Mouse (Mus musculus): ENCODE data around the gene Sccpdh. TPM values are rescaled to one million over a fixed set of nuclear protein-coding genes. Genes with fewer than 3 reads are reported as not detected.

Gene Sccpdh
- 51.3 TPM for polyA plus RNA-seq (2014; fragmentation: Illumina TruSeq; extraction: RNeasy Lipid Tissue Mini Kit (QIAGEN cat#74804); ENCODE audit: low read depth, low replicate concordance)

GRCm38 (mm10) chr1:179668013-179668805 lies at the start of gene Sccpdh:
Gene Sccpdh (plus strand): TSS chr1:179668210.

Other genes starting within 250 kb of the Sccpdh start
- gene Smyd3, start 150.2 kb upstream of the Sccpdh start, polyA plus RNA-seq (2014; fragmentation: Illumina TruSeq; extraction: RNeasy Lipid Tissue Mini Kit (QIAGEN cat#74804); ENCODE audit: low read depth, low replicate concordance), result 4.4 TPM
- gene Tfb2m, start 121.9 kb upstream of the Sccpdh start, polyA plus RNA-seq (2014; fragmentation: Illumina TruSeq; extraction: RNeasy Lipid Tissue Mini Kit (QIAGEN cat#74804); ENCODE audit: low read depth, low replicate concordance), result 156 TPM
- gene Cnst, start 121.8 kb upstream of the Sccpdh start, polyA plus RNA-seq (2014; fragmentation: Illumina TruSeq; extraction: RNeasy Lipid Tissue Mini Kit (QIAGEN cat#74804); ENCODE audit: low read depth, low replicate concordance), result 48.2 TPM
- gene Kif28, start 77.1 kb downstream of the Sccpdh start, polyA plus RNA-seq (2014; fragmentation: Illumina TruSeq; extraction: RNeasy Lipid Tissue Mini Kit (QIAGEN cat#74804); ENCODE audit: low read depth, low replicate concordance), result not detected
- not detected for gene Gm10518, start 135.2 kb downstream of the Sccpdh start, polyA plus RNA-seq (2014; fragmentation: Illumina TruSeq; extraction: RNeasy Lipid Tissue Mini Kit (QIAGEN cat#74804); ENCODE audit: low read depth, low replicate concordance)
- gene Ahctf1, start 135.5 kb downstream of the Sccpdh start, polyA plus RNA-seq (2014; fragmentation: Illumina TruSeq; extraction: RNeasy Lipid Tissue Mini Kit (QIAGEN cat#74804); ENCODE audit: low read depth, low replicate concordance), result 72.1 TPM